Mouse (Mus musculus) frontal cortex, postnatal 36 days (tissue): Measurements from ENCODE around the gene Slc39a1.
"Not testable (repeated sequence)": the region's sequence is repeated elsewhere in the genome, so short reads cannot be mapped to it uniquely, and the experiment has no call there.

ENCODE experiments used
- DNase-seq, 2 experiments: peaks; one replicate each; pipeline ENCODE4 v3.0.0; 2022; ENCODE audit warnings: low spot score in 2 of 2

Slc39a1 gene

DNA sequence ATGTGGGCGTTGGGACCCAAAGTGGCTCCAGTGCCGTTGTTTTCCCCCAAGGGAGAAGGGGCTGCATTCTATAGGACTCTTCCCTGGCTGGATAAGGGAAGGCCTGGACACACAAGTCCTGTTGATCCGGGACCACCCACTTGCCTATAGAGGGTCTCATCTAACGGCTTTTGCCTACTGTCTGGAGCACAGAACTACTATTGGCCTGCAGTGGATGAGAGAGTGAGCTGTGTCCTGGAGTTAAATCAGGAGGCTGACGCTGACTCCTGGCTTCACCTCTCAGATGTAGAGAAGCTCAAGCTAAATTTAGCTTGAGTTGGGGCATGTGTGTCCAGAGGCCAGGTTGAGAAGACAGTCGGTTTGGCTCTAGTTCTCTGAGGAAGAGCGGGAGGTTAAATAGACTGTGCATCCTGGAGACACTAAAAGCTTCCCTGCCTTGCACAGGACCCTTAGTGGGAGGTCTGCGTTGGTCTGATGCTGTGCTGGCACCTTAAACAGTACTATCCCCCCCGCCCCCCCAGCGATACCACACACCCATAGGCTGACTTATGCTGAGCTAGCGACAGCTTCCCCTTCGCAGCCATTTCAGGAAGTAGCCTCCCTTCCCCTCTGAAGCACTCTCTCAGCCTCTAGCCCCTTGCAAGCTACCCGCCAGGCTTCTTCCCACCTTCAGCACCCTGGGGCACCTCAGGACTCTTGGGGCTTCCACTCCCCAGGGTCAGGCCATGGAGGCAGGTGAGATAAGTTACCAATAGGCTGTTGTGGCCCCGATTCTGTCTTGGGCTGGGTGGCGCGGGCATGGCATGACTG, 18.2 kb downstream of the Slc39a1 start:
- no peak for DNase-seq

GRCm38 (mm10) chr3:90266901-90267775, 19.2 kb downstream of the Slc39a1 start:
- DNase-seq, result no peak

DNA sequence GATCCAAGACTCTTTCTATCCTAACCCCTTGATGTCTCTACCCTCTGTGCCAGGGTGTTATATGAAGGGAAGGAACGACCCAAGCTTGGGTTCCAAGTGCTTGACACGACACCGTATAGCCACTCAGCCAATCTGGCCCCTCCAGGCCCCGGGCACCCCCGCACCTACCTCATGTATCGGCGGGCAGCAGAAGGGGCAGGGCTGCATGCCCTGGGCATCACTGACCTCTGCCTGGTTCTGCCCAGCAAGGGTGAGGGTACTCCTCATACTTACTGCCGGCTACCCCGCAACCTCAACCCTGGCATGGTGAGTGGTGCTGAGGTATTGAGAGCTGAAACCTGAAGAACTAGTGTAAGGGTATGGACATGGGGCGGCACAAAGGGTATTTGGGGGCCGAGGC, 20.2 kb downstream of the Slc39a1 start:
- no peak for DNase-seq

DNA sequence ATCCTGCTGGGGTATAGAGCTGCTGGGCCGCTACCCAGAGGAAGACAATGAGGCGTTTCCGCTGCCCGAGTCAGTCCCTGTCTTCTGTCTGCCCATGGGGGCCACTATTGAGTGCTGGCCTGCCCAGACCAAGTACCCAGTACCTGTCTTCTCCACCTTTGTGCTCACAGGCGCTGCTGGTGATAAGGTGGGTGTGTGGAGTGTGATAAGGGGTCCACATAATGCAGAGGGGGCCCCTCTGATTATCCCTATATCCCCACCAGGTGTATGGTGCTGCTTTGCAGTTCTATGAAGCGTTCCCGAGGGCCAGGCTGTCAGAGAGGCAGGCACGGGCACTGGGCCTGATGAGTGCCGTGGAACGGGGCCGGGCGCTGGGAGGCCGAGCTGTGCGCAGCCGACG, 21.0 kb downstream of the Slc39a1 start:
- DNase-seq, result no peak

GRCm38 (mm10) chr3:90270784-90271183, 22.8 kb downstream of the Slc39a1 start:
- DNase-seq, result no peak

- no peak for DNase-seq
Measured at GRCm38 (mm10) chr3:90272170-90272569, 24.2 kb downstream of the Slc39a1 start.

GRCm38 (mm10) chr3:90273855-90274254, 25.9 kb downstream of the Slc39a1 start:
- DNase-seq, result no peak

- DNase-seq, result no peak
Measured at GRCm38 (mm10) chr3:90275286-90275685, 27.3 kb downstream of the Slc39a1 start.

DNA sequence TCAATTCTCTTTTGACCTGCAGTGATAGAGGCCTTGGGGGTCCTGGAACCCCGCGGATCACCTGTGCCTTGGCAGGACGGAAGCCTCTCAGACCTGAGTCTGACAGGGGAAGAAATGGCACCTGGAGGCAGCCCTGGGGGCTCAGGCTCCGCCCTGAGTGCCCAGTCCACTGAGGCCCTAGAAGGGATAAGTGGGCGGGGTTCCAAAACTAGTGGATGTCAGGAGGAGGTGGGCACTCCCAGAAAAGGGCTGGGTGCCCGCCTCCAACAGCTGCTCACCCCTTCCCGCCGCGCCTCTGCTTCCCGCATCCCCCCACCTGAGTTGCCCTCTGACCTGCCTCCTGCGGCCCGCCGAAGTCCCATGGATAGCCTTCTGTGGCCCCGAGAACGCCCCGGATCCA, 28.9 kb downstream of the Slc39a1 start:
- DNase-seq, result no peak

- DNase-seq, result no peak
Measured at GRCm38 (mm10) chr3:90277793-90278192, 29.8 kb downstream of the Slc39a1 start.

- DNase-seq, result no peak
Measured at GRCm38 (mm10) chr3:90278211-90278610, 30.2 kb downstream of the Slc39a1 start.

DNA sequence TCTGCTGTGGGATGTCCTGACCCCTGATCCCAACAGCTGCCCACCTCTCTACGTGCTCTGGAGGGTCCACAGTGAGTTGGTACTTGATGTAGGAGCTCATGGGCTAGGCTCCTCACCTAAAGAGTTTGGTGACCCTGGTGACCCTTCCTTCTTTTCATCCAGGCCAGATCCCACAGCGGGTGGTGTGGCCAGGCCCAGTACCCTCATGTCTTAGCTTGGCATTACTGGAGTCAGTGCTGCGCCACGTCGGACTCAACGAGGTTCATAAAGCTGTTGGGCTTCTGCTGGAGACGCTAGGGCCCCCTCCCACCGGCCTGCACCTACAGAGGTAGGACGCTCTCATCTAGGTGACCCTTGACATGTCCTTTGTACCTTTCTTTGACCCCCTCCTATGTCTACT, 31.2 kb downstream of the Slc39a1 start:
- no peak for DNase-seq

DNA sequence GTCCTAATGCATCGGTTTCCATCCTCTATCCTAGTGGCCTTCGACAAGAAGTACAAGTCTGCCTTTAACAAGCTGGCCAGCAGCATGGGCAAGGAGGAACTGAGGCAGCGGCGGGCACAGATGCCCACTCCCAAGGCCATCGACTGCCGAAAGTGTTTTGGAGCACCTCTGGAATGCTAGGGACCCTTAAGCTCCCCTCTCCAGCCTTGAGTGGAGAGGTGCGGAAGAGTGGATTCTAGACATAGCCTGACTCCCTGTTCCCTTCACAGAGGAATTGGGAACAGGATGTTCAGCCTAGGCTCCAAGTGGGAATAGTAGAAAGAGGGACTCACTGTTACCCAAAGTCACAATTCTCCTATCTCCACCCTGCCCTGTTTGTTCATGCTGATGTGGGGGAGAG, 31.8 kb downstream of the Slc39a1 start:
- no peak for DNase-seq

GRCm38 (mm10) chr3:90280708-90281107, 32.7 kb downstream of the Slc39a1 start:
- no peak for DNase-seq

DNA sequence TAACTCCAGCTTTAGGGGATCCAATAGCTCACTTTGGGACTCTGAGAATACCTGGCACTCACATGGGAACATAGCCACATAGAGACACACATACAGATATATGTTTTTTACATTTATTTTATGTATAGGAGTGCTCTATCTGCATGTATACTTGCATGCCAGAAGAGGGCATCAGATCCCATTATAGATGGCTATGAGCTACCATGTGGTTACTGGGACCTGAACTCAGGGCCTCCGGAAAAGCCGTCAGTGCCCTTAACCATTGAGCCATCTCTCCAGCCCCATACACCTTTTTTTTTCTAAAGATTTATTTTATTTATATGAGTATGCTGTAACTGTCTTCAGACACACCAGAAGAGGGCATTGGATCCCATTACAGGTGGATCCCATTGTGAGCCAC, 36.2 kb downstream of the Slc39a1 start:
- no peak for DNase-seq

DNA sequence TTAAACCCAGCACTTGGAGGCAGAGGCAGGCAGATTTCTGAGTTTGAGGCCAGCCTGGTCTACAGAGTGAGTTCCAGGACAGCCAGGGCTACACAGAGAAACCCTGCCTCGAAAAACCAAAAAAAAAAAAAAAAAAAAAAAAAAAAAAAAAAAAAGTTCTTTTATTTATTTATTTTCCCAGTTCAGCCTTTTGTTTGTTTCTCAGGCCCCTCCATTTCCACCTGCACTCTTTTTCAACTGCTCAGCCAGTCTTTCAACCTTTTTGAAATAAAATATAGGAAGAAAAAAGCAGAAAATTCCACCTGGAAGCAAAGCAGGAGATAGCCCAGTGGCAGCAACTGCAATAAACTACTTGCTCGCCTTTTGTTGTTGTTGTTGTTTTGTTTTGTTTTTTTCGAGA, 41.4 kb downstream of the Slc39a1 start:
- DNase-seq, result not testable (repeated sequence)

- no peak for DNase-seq
Measured at GRCm38 (mm10) chr3:90290602-90291001, 42.6 kb downstream of the Slc39a1 start.

DNA sequence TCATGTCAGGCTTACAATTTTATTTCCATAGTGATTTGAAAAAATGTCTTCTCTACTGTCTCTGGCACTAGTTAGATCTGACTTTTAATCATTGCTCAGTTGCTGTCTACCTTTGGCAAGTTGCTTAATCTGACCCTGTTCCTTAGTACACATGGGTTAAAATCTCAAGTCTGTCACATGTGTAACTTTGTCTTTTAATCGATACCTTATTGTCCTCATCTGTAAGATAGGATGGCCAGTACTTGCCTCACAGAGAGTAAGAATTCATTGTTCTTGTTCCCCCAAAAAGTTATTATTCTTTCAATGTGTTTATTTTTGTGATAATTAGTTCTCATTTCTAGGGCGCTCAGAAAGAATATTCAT, 44.0 kb downstream of the Slc39a1 start:
- DNase-seq, result no peak

- DNase-seq, result peak; percentile 99 to 100
Measured at GRCm38 (mm10) chr3:90292345-90293275, 44.6 kb downstream of the Slc39a1 start, which contains the start of gene Gatad2b. TSS of gene Gatad2b (plus strand) at chr3:90293178.

- peak; percentile 19 to 28 for DNase-seq
Measured at GRCm38 (mm10) chr3:90293352-90294063, 45.5 kb downstream of the Slc39a1 start.

- no peak for DNase-seq
Measured at GRCm38 (mm10) chr3:90294064-90294440, 46.1 kb downstream of the Slc39a1 start.
